Mouse (Mus musculus) brain, embryonic 14.5 days (tissue): ENCODE data around the gene 4921509C19Rik.

Experiments
- CTCF ChIP-seq: fragments of 200-500 bp; IDR thresholded peaks from 2 replicates; pipeline ENCODE4 v1.5.1; 2012; ENCODE audit warnings: inconsistent platforms, mild to moderate bottlenecking, moderate library complexity, borderline replicate concordance; ENCODE audit not compliant: insufficient read depth, insufficient read length; ENCODE audit errors: extremely low read depth
- POLR2A ChIP-seq: fragments of 200-500 bp; IDR thresholded peaks from 2 replicates; pipeline ENCODE4 v1.6.1; 2012; ENCODE audit warnings: mild to moderate bottlenecking, inconsistent platforms, borderline replicate concordance; ENCODE audit not compliant: poor library complexity, insufficient read depth, insufficient read length, severe bottlenecking; ENCODE audit errors: extremely low read depth

DNA sequence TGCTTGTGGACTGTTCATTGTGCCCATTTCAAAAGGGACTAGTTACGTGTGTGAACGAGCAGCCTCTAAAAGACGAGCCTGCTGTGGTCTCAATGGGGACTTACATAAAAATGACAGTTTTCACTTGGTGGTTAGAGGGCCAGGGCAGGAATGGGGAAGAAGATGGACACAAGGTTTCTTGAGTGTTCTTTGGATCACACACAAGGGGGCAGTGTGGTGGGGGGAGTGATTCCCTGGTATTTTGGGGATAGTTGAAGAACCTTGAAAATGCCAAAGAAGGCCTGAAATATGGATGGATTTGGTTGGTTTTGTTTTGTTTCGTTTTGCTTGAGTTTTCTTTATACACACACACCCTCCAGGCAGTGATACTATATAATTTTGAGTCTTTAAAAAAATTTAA lies 28.3 kb upstream of the 4921509C19Rik start:
- TF ChIP-seq POLR2A: no peak
- TF ChIP-seq CTCF: 0 out of 2 replicates have a peak, but pooled peaks have one; percentile 12
